Mouse (Mus musculus) stomach, postnatal 0 days (tissue): ENCODE measurements around the gene Ubxn10.

Source experiments
- CTCF ChIP-seq: IDR thresholded peaks from 2 replicates; pipeline ENCODE4 v1.5.1; 2016; ENCODE audit warnings: antibody characterized with exemption, low read depth, mild to moderate bottlenecking, moderate library complexity
- EP300 ChIP-seq: optimal IDR thresholded peaks from 2 replicates; pipeline ENCODE3; 2016; ENCODE audit warnings: antibody characterized with exemption

DNA sequence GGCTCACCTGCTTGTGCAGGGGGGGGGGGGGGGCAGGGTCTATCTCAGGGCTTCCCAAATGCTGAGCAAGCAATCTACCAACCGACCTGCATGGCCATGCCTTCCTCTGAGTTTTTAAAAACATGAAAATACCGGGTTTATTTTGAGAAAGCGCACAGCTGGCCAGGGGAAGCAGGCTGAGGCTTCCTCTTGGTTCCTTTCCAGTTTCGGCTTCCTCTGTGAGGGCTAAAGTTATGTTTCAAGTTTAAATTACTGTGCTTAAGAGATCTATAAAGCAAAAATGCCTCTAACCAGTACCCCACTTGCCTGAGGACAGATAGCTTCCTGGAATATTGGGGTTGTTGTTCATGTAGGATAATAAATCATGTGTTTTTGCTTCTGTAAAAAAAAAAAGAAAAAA lies 49.2 kb upstream of the Ubxn10 start:
- TF ChIP-seq CTCF = no peak
- TF ChIP-seq EP300 = no peak
